Mouse (Mus musculus): Measurements from ENCODE around the gene Ift81.

DNA sequence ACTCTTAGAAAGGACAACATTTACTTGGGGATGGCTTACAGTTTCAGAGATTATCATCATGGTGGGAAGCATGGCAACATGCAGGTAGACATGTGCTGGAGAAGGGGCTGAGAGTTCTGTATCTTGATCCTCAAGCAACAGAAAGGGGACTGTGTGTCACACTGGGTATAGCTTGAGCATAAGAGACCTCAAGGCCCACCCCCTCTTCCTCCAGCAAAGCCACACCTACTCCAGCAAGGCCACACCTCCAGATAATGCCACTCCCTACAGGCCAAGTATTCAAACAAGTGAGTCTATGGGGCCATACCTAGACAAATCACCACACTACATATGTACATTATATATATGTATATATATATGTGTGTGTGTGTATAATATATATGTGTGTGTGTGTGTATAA, 106.9 kb downstream of the Ift81 start:
- no peak for TF ChIP-seq CTCF (IDR thresholded peaks at IDR 0.05; ENCODE audit: low read depth)
- no peak for TF ChIP-seq EP300 (IDR thresholded peaks at IDR 0.05; ENCODE audit: low read depth)

All from heart, postnatal 0 days (tissue).